Mouse (Mus musculus): ENCODE data around the gene Etd. TPM values are rescaled to one million over a fixed set of nuclear protein-coding genes. Genes with fewer than 3 reads are reported as not detected.
"Not testable (repeated sequence)": the region's sequence is repeated elsewhere in the genome, so short reads cannot be mapped to it uniquely, and the experiment has no call there.

Gene Etd
- total RNA-seq (2021), result not detected

DNA sequence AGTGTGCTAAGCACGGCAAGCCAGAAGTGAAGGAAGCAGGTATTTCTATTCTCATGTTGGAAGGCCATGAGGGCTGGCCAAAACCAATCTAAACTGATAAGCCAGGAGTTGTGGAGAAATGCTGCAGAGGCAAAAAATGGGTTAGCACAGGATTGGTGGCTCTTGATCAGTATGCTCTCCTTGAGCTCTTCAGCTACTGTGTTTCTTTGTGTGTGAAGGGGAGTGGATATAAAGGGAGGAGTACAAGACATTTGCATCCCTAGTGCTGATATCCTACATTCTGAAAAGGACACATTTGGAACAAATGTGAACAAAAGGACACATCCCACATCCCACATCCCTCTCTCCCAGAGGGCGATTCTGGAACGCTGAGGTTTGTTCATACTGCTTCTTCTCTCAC lies at the start of gene Etd:
Etd (plus strand) TSS at position 301 of the 400 bp plus-strand sequence.
- intact Hi-C loops (cut with DNase I), result no loop called here

DNA sequence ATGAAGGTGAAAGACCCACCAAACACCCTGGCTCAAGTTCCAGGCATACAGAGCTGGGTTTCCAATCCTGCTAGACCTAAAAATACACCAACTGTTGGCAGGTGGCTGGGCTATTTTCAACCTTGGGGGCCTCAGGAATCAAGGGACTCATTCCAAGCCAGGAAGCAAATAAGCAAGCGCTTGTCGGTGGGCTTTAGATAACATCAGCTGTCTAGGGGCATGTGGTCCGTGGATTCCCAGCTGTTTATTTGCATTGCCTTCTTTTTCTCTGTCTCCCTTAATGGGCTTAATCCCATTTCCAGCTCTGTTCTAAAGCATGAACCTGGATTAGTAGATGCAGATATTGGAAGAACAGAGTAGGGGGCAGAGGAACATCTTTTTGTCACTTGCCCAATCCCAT lies 48.4 kb upstream of the Etd start:
- intact Hi-C loops (cut with DNase I), result no loop called here
- peak; percentile 11 to 21 for DNase-seq

More for the DNA sequence above, at the start of gene Etd:
- DNase-seq, result no peak

DNA sequence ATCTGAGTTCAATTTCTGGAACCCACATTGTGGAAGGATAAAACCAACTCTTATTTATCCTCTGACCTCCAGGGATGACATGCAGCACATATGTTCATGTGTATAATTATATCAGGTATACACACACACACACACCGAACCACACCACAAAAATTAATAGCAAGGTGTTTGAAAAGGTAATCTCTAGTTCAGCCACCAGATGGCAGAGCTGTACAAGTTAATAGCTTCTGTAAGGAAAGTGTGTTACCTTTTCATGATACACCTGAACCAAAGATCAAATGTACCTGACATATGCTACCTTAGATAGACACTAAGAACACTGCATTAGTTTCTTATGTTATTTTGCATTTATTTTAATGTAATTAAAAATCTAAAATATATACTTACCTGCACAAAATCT lies 1.8 kb upstream of the Etd start:
- intact Hi-C loops (cut with DNase I), result no loop called here
- DNase-seq, result peak; percentile 4 to 18

DNA sequence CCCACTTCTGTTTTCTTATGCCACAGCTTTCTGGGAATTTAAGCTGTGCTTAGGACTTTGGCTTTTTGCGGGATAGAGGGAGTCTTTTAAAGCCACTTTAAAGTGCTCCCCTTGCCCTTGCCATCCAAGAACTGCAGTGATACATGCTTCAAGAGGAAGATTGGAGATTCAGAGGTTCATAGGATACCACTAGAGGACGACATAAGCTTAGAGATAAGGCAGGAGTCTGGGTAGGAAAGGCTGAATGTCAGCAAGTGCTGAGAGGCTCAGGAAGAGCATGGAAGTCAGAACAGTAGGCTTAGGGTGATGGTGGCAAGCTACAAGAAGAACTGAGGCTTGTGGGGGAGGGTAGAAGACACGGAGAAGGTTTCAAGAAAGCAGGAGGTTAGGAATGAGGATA lies 24.9 kb downstream of the Etd start:
- no peak for DNase-seq
- intact Hi-C loops (cut with DNase I), result no loop called here

DNA sequence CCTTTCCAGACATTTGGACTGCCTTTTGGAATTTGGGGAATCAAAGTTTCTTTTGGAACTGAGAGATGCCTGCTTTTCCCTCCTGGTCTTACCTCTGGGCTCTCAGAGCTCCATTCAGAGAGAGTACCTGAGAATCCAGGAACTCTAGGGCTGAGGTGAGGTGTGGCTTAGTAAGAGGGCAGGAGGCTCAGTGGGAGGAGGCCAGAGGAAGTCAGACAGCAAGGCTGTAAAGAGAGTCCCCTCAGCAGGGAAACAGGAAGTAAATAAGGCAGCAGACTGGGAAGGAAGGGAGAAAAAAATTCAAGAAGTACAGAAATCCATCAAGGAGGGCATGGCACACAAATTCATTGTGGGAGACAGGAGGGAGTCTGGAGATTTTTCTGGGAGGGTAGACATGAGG lies 29.5 kb downstream of the Etd start:
- intact Hi-C loops (cut with DNase I), result not testable (repeated sequence)

More for the DNA sequence above, 29.5 kb downstream of the Etd start:
- not testable (repeated sequence) for DNase-seq

Other genes with a start within 250 kb of the Etd start
- under 1 TPM; 0.43 to 0.69 TPM for gene Plac1, start 194.8 kb upstream of the Etd start, total RNA-seq (2021)
- gene Fam122b, start 165.1 kb upstream of the Etd start, total RNA-seq (2021), result 1 to 10 TPM; 7.9 to 8.3 TPM
- not detected for gene Fam122c, start 161.5 kb upstream of the Etd start, total RNA-seq (2021)
- gene Mospd1, start 64.4 kb upstream of the Etd start, total RNA-seq (2021), result 10 to 100 TPM; 31.7 to 41.2 TPM
- gene Rtl8c, start 173.1 kb downstream of the Etd start, total RNA-seq (2021), result 10 to 100 TPM; 30.4 to 34.3 TPM
- gene Gm14597, start 174.1 kb downstream of the Etd start, total RNA-seq (2021), result not detected
- 100 to 1,000 TPM; 223 to 237 TPM for gene Rtl8a, start 208.8 kb downstream of the Etd start, total RNA-seq (2021)
- 100 to 1,000 TPM; 154 to 155 TPM for gene Rtl8b, start 235.5 kb downstream of the Etd start, total RNA-seq (2021)